Comparison of ENCODE assay signal across 14 mouse cellular contexts in genomic region chr9:27568372-27569053, GRCm38 (mm10).
DNase-seq lines count a peak whose midpoint lies in the region; ATAC-seq lines count a peak whose summit lies in the region.
"Had no signal": no experiment of that assay in that cellular context is flagged by ENCODE, and none has a peak within 500 bp of the region (broad histone marks: within the 10 kb centered on the region; RNA-seq: fewer than 3 reads in every experiment).

No protein-coding gene starts in this region.

- H3K4me3 ChIP-seq in midbrain, embryonic 14.5 days (replicated peaks; ENCODE audit: low read depth, low read length): no peak overlapping the region
- H3K4me3 ChIP-seq in midbrain, embryonic 16.5 days (ENCODE audit: low read depth, low read length): no peak overlapping the region
- H3K4me3 ChIP-seq in liver, embryonic 12.5 days: no peak overlapping the region
- H3K4me3 ChIP-seq: embryonic facial prominence, embryonic 15.5 days; left cerebral cortex, adult 2 months had no signal

- H3K9ac ChIP-seq in midbrain, embryonic 14.5 days (replicated peaks; ENCODE audit: low read length): no peak overlapping the region
- no peak overlapping the region for H3K9ac ChIP-seq in midbrain, embryonic 16.5 days (ENCODE audit: low read depth, low read length)
- no peak overlapping the region for H3K9ac ChIP-seq in liver, embryonic 12.5 days
- H3K9ac ChIP-seq: embryonic facial prominence, embryonic 15.5 days; lung, embryonic 14.5 days had no signal

- H3K4me1 ChIP-seq in midbrain, embryonic 14.5 days (ENCODE audit: control insufficient read depth, insufficient read depth, low read length): no peaks in the 10 kb centered on the region
- no peaks in the 10 kb centered on the region for H3K4me1 ChIP-seq in midbrain, embryonic 16.5 days (ENCODE audit: control insufficient read depth, insufficient read depth, low read length)
- H3K4me1 ChIP-seq in liver, embryonic 12.5 days: no peaks in the 10 kb centered on the region
- H3K4me1 ChIP-seq: embryonic facial prominence, embryonic 15.5 days had no signal

- 68% methylated on average over 8 of the region's 8 CpGs for WGBS in midbrain, embryonic 14.5 days
- WGBS in midbrain, embryonic 16.5 days: 67% methylated on average over 8 of the region's 8 CpGs
- 67% methylated on average over 8 of the region's 8 CpGs for WGBS in liver, embryonic 12.5 days (ENCODE audit: insufficient replicate concordance)

- no peaks in the 10 kb centered on the region for H3K36me3 ChIP-seq in midbrain, embryonic 14.5 days (ENCODE audit: control insufficient read depth, insufficient read depth, low read length)
- H3K36me3 ChIP-seq in midbrain, embryonic 16.5 days (ENCODE audit: control insufficient read depth, insufficient read depth, low read length): no peaks in the 10 kb centered on the region
- no peaks in the 10 kb centered on the region for H3K36me3 ChIP-seq in liver, embryonic 12.5 days
- H3K36me3 ChIP-seq: embryonic facial prominence, embryonic 15.5 days had no signal

- peak; percentile 2 for DNase-seq in embryo, embryonic 11 days
- DNase-seq in embryo, embryonic 10 days (ENCODE audit: low spot score): no peak
- peak; percentile 43 for DNase-seq in midbrain, embryonic 14.5 days
- peak; percentile 3 for DNase-seq in hindlimb bud, embryonic 11.5 days (ENCODE audit: extremely low spot score, low read depth, low spot score)
- peak; percentile 26 to 34 for DNase-seq in layer of hippocampus, postnatal 36 days
- DNase-seq in natural killer cell, adult 2 months (ENCODE audit: low spot score in 2 of 2): no peak
- DNase-seq: cerebellum, postnatal 25 days; heart, adult 11 months; liver; lung, embryonic 14.5 days had no signal

- no peaks in the 10 kb centered on the region for H3K9me3 ChIP-seq in midbrain, embryonic 14.5 days (ENCODE audit: control insufficient read depth, low read length)
- no peaks in the 10 kb centered on the region for H3K9me3 ChIP-seq in midbrain, embryonic 16.5 days (replicated peaks; ENCODE audit: control insufficient read depth, low read length, poor library complexity, severe bottlenecking)
- no peaks in the 10 kb centered on the region for H3K9me3 ChIP-seq in liver, embryonic 12.5 days (replicated peaks)
- H3K9me3 ChIP-seq: embryonic facial prominence, embryonic 15.5 days had no signal

- ATAC-seq in midbrain, embryonic 14.5 days (ENCODE audit: low FRiP score, low TSS enrichment): no peak
- no peak for ATAC-seq in midbrain, embryonic 16.5 days
- no peak for ATAC-seq in liver, embryonic 12.5 days

- no peak overlapping the region for H3K4me2 ChIP-seq in midbrain, embryonic 14.5 days (ENCODE audit: low read length)
- H3K4me2 ChIP-seq in midbrain, embryonic 16.5 days (ENCODE audit: low read length): no peak overlapping the region
- H3K4me2 ChIP-seq in liver, embryonic 12.5 days: no peak overlapping the region
- H3K4me2 ChIP-seq: embryonic facial prominence, embryonic 15.5 days; lung, embryonic 14.5 days had no signal

- H3K27ac ChIP-seq in midbrain, embryonic 14.5 days (replicated peaks; ENCODE audit: low read depth, low read length): no peak overlapping the region
- H3K27ac ChIP-seq in midbrain, embryonic 16.5 days (ENCODE audit: low read length): no peak overlapping the region
- no peak overlapping the region for H3K27ac ChIP-seq in liver, embryonic 12.5 days
- H3K27ac ChIP-seq: embryonic facial prominence, embryonic 15.5 days; left cerebral cortex, adult 2 months had no signal

- no peaks in the 10 kb centered on the region for H3K27me3 ChIP-seq in midbrain, embryonic 14.5 days (ENCODE audit: control insufficient read depth, insufficient read depth, low read length)
- H3K27me3 ChIP-seq in midbrain, embryonic 16.5 days (ENCODE audit: control insufficient read depth, insufficient read depth, low read depth, low read length): no peaks in the 10 kb centered on the region
- H3K27me3 ChIP-seq in liver, embryonic 12.5 days (replicated peaks): no peaks in the 10 kb centered on the region
- H3K27me3 ChIP-seq: embryonic facial prominence, embryonic 15.5 days had no signal

Comparison
In these comparisons a context has a peak if more than half of its experiments do, and no peak if none do; other contexts are left out.
1. DNase-seq: peak in embryo, embryonic 11 days (single experiment), midbrain, embryonic 14.5 days (single experiment), hindlimb bud, embryonic 11.5 days (single experiment) and layer of hippocampus, postnatal 36 days (2 of 2); none in embryo, embryonic 10 days (single experiment) and natural killer cell, adult 2 months (0 of 2).